ENCODE assay signal across 10 mouse cellular contexts in genomic region chr1:43224171-43224570, GRCm38 (mm10). TPM values are rescaled to one million over a fixed set of nuclear protein-coding genes. Genes with fewer than 3 reads are reported as not detected.
DNase-seq lines count a peak whose midpoint lies in the region; ATAC-seq and TF ChIP-seq lines count a peak whose summit lies in the region.
"Had no signal": no experiment of that assay in that cellular context is flagged by ENCODE, and none has a peak within 500 bp of the region (broad histone marks: within the 10 kb centered on the region; RNA-seq: fewer than 3 reads in every experiment).

No protein-coding gene starts in this region.

- no peaks in the 10 kb centered on the region for H3K27me3 ChIP-seq in thymus, adult 2 months (ENCODE audit: control insufficient read depth, insufficient read depth, low read length)
- H3K27me3 ChIP-seq in limb, embryonic 14.5 days (ENCODE audit: control insufficient read depth, insufficient read depth, low read length), result no peaks in the 10 kb centered on the region
- no peaks in the 10 kb centered on the region for H3K27me3 ChIP-seq in hindbrain, postnatal 0 days (ENCODE audit: insufficient read depth, low read length)

- DNase-seq in thymus, adult 2 months, result peak; percentile 17
- no peak for DNase-seq in thymus, postnatal 4 days
- peak; percentile 55 for DNase-seq in limb, embryonic 14.5 days (ENCODE audit: low spot score)
- DNase-seq in left cerebral cortex, adult 8-10 months (ENCODE audit: low spot score in 2 of 2), result no peak
- DNase-seq in left cerebral cortex, adult 11 months (ENCODE audit: low spot score), result no peak
- DNase-seq in hindbrain, postnatal 0 days (ENCODE audit: low spot score), result no peak
- DNase-seq: cerebellum, postnatal 25 days; midbrain, embryonic 14.5 days had no signal

- no peak overlapping the region for H3K4me2 ChIP-seq in limb, embryonic 14.5 days (replicated peaks; ENCODE audit: low read depth, low read length, severe bottlenecking)
- no peak overlapping the region for H3K4me2 ChIP-seq in hindbrain, postnatal 0 days (ENCODE audit: low read depth, low read length)

- H3K4me1 ChIP-seq in thymus, adult 2 months (replicated peaks; ENCODE audit: control insufficient read depth, insufficient read depth, low read length), result 0 out of 2 replicates have a peak, but pooled peaks cover 2% of the 10 kb centered on the region
- H3K4me1 ChIP-seq in embryonic fibroblast, embryonic 13.5 days (ENCODE audit: control insufficient read depth, insufficient read depth, low read length), result peaks cover 6% of the 10 kb centered on the region; the same call in 1 of the 2 replicates
- H3K4me1 ChIP-seq in limb, embryonic 14.5 days (ENCODE audit: control insufficient read depth, insufficient read depth, low read length), result no peaks in the 10 kb centered on the region
- no peaks in the 10 kb centered on the region for H3K4me1 ChIP-seq in hindbrain, postnatal 0 days (ENCODE audit: insufficient read depth, low read length)

- peak; percentile 41; the same call in 1 of the 2 replicates for ATAC-seq in limb, embryonic 14.5 days (ENCODE audit: low FRiP score, low read depth)
- no peak for ATAC-seq in hindbrain, postnatal 0 days
- ATAC-seq in megakaryocyte-erythroid progenitor cell, adult 5-6 weeks (replicated peaks; ENCODE audit: low FRiP score, low TSS enrichment, poor library complexity, severe bottlenecking), result no peak

- no peaks in the 10 kb centered on the region for H3K36me3 ChIP-seq in thymus, adult 2 months (ENCODE audit: control insufficient read depth, insufficient read depth, low read length)
- no peaks in the 10 kb centered on the region for H3K36me3 ChIP-seq in limb, embryonic 14.5 days (ENCODE audit: control insufficient read depth, insufficient read depth, low read length)
- no peaks in the 10 kb centered on the region for H3K36me3 ChIP-seq in hindbrain, postnatal 0 days (ENCODE audit: insufficient read depth, low read length)

- H3K9me3 ChIP-seq in limb, embryonic 14.5 days (ENCODE audit: control insufficient read depth, low read length), result no peaks in the 10 kb centered on the region
- no peaks in the 10 kb centered on the region for H3K9me3 ChIP-seq in hindbrain, postnatal 0 days (ENCODE audit: low read length)

- H3K4me3 ChIP-seq in thymus, adult 2 months (ENCODE audit: control insufficient read depth, insufficient read depth, low read length), result no peak overlapping the region
- H3K4me3 ChIP-seq in embryonic fibroblast, embryonic 13.5 days (ENCODE audit: insufficient read depth, low read length), result no peak overlapping the region
- no peak overlapping the region for H3K4me3 ChIP-seq in limb, embryonic 14.5 days (replicated peaks; ENCODE audit: low read length)
- no peak overlapping the region for H3K4me3 ChIP-seq in hindbrain, postnatal 0 days (ENCODE audit: low read length)

- WGBS in thymus, adult 2 months, result 17% methylated on average over 2 of the region's 2 CpGs
- WGBS in limb, embryonic 14.5 days, result 13% methylated on average over 2 of the region's 2 CpGs
- WGBS in hindbrain, postnatal 0 days, result 62% methylated on average over 2 of the region's 2 CpGs

- H3K27ac ChIP-seq in thymus, adult 2 months (ENCODE audit: control insufficient read depth, insufficient read depth, low read length), result no peak overlapping the region
- peak overlapping the region; percentile 88 for H3K27ac ChIP-seq in embryonic fibroblast, embryonic 13.5 days (ENCODE audit: insufficient read depth, low read length)
- H3K27ac ChIP-seq in limb, embryonic 14.5 days (replicated peaks; ENCODE audit: low read depth, low read length), result no peak overlapping the region
- no peak overlapping the region for H3K27ac ChIP-seq in hindbrain, postnatal 0 days

- no peak for TF ChIP-seq CTCF in thymus, adult 2 months (IDR thresholded peaks at IDR 0.05; ENCODE audit: borderline replicate concordance, control insufficient read depth, extremely low read depth, insufficient read depth, low read length, poor library complexity)
- TF ChIP-seq CTCF in embryonic fibroblast, embryonic 13.5 days (IDR thresholded peaks at IDR 0.05; ENCODE audit: borderline replicate concordance, insufficient read depth, low read length), result no peak
- no peak for TF ChIP-seq CTCF in hindbrain, postnatal 0 days (IDR thresholded peaks at IDR 0.05; ENCODE audit: low read depth)

- TF ChIP-seq POLR2A in thymus, adult 2 months (IDR thresholded peaks at IDR 0.05; ENCODE audit: control insufficient read depth, extremely low read depth, insufficient read depth, low read length, poor library complexity), result no peak
- TF ChIP-seq POLR2A in embryonic fibroblast, embryonic 13.5 days (IDR thresholded peaks at IDR 0.05; ENCODE audit: low read depth, low read length), result 0 out of 2 replicates have a peak, but pooled peaks have one; percentile 18
- no peak for TF ChIP-seq POLR2A in limb, embryonic 14.5 days (IDR thresholded peaks at IDR 0.05; ENCODE audit: borderline replicate concordance, extremely low read depth, insufficient read depth, insufficient read length)

- H3K9ac ChIP-seq in limb, embryonic 14.5 days (ENCODE audit: low read depth, low read length, severe bottlenecking), result no peak overlapping the region
- no peak overlapping the region for H3K9ac ChIP-seq in hindbrain, postnatal 0 days (replicated peaks; ENCODE audit: low read length)

RNA-seq across cellular contexts. Expression of gene Fhl2, which starts 27.4 kb away (rescaled TPM):
- 5.5 and 58.9 TPM in 2 replicates for polyA plus RNA-seq in thymus, adult 2 months (2012; rRNA removed)
- 92.1 and 137 TPM in 2 replicates for polyA plus RNA-seq in embryonic fibroblast, embryonic 13.5 days (2011; ENCODE audit: insufficient read length, low read depth, missing spikeins)
- 22.4 and 23.1 TPM in 2 replicates for polyA plus RNA-seq in limb, embryonic 14.5 days (2012; rRNA removed)
- polyA plus RNA-seq in limb, embryonic 14.5 days (2014; fragmentation: Nextera tagmentation; extraction: Ambion mirVana), result 19.5 and 20.3 TPM in 2 replicates
- total RNA-seq in left cerebral cortex, adult 8-10 months (2022), result 10 to 100 TPM; 51.8 to 54.6 (median 52.9) TPM
- 29.7 and 37.7 TPM in 2 replicates for total RNA-seq in hindbrain, postnatal 0 days (2014; rRNA removed)
- 24.5 and 25.6 TPM in 2 replicates for polyA plus RNA-seq in hindbrain, postnatal 0 days (2015; fragmentation: Nextera tagmentation; extraction: Ambion mirVana)
- not detected in 2 replicates for total RNA-seq in megakaryocyte-erythroid progenitor cell, adult 5-6 weeks (2014; fragmentation: Nextera tagmentation)
- total RNA-seq in megakaryocyte-erythroid progenitor cell, adult 5-6 weeks (2017), result not detected in 2 replicates

Comparison
In these comparisons a context has a peak if more than half of its experiments do, and no peak if none do; other contexts are left out.
1. DNase-seq: peak in thymus, adult 2 months (single experiment) and limb, embryonic 14.5 days (single experiment); none in thymus, postnatal 4 days (single experiment), left cerebral cortex, adult 8-10 months (0 of 2), left cerebral cortex, adult 11 months (single experiment) and hindbrain, postnatal 0 days (single experiment).